Mouse (Mus musculus): ENCODE measurements around the gene Olfr463.

GRCm38 (mm10) chr11:87875436-87875835 lies 21.8 kb downstream of the Olfr463 start, which contains the start of gene Epx:
- TF ChIP-seq CTCF (IDR thresholded peaks at IDR 0.05; ENCODE audit: control insufficient read depth, insufficient read depth, low read length) (no peak), POLR2A (IDR thresholded peaks at IDR 0.05; ENCODE audit: borderline replicate concordance, control insufficient read depth, low read depth, low read length) (no peak)
